Mouse (Mus musculus) limb, embryonic 10.5 days (tissue): ENCODE results near the gene Ilk. TPM values are rescaled to one million over a fixed set of nuclear protein-coding genes. Genes with fewer than 3 reads are reported as not detected.

ENCODE experiments used
- DNase-seq: peaks from one replicate; pipeline ENCODE4 v3.0.0-alpha.2; 2017; ENCODE audit warnings: low spot score
- H3K27ac ChIP-seq: fragments of 300-500 bp; sonication (generic); 2 replicates; pipeline ENCODE4 v1.5.1; 2016; ENCODE audit warnings: mild to moderate bottlenecking
- H3K27me3 ChIP-seq: fragments of 300-500 bp; sonication (generic); 2 replicates; pipeline ENCODE4 v1.6.1; 2016; ENCODE audit warnings: low read depth, mild to moderate bottlenecking; ENCODE audit not compliant: poor library complexity, severe bottlenecking
- H3K36me3 ChIP-seq: fragments of 300-500 bp; sonication (generic); 2 replicates; pipeline ENCODE4 v1.6.1; 2016; ENCODE audit warnings: mild to moderate bottlenecking, moderate library complexity
- H3K4me1 ChIP-seq: fragments of 300-500 bp; sonication (generic); 2 replicates; pipeline ENCODE4 v1.6.1; 2016
- H3K4me3 ChIP-seq: fragments of 300-500 bp; sonication (generic); 2 replicates; pipeline ENCODE4 v1.5.1; 2016; ENCODE audit warnings: mild to moderate bottlenecking, moderate library complexity
- H3K9me3 ChIP-seq: fragments of 300-500 bp; sonication (generic); replicated peaks from 2 replicates; pipeline ENCODE4 v1.6.1; 2016; ENCODE audit warnings: mild to moderate bottlenecking
- WGBS: fragments of 180-500 bp; shearing (Covaris S2); methylation state at CpG from one replicate; pipeline ENCODE4 v1.1.7; 2016; 5-methylcytosine and 5-hydroxymethylcytosine counted together
- polyA plus RNA-seq: library from polyadenylated mRNA; unstranded; fragments of >200 nt; fragmentation: Nextera tagmentation; extraction: Ambion mirVana; gene quantifications from 2 replicates; pipeline ENCODE4 v1.2.1, GENCODE M21; 2016

Gene Ilk
- polyA plus RNA-seq, 1 experiment from 2014 or later = 200 TPM

- Histone ChIP-seq H3K27me3 (no peaks in the 10 kb centered on the region), H3K4me3 (peak overlapping the region; percentile 50), H3K9me3 (no peaks in the 10 kb centered on the region), H3K4me1 (peaks cover 36% of the 10 kb centered on the region), H3K27ac (peak overlapping the region; percentile 93), H3K36me3 (peaks cover 82% of the 10 kb centered on the region)
- WGBS = 76% methylated on average over 1 of the region's 1 CpGs
- no peak for DNase-seq
Observed at GRCm38 (mm10) chr7:105777316-105777715, 40.9 kb downstream of the Ilk start.

GRCm38 (mm10) chr7:105777797-105778552 is 41.6 kb downstream of the Ilk start:
- Histone ChIP-seq H3K36me3 (peaks cover 82% of the 10 kb centered on the region), H3K4me3 (peak overlapping the region; percentile 50), H3K9me3 (no peaks in the 10 kb centered on the region), H3K4me1 (peaks cover 36% of the 10 kb centered on the region), H3K27me3 (no peaks in the 10 kb centered on the region), H3K27ac (peak overlapping the region; percentile 93)
- WGBS = 19% methylated on average over 13 of the region's 13 CpGs
- DNase-seq = peak; percentile 92

GRCm38 (mm10) chr7:105778553-105779265 is 42.3 kb downstream of the Ilk start:
- WGBS = 24% methylated on average over 4 of the region's 4 CpGs
- Histone ChIP-seq H3K4me3 (peak overlapping the region; percentile 50), H3K27me3 (no peaks in the 10 kb centered on the region), H3K36me3 (peaks cover 82% of the 10 kb centered on the region), H3K4me1 (peaks cover 40% of the 10 kb centered on the region), H3K27ac (peak overlapping the region; percentile 93), H3K9me3 (no peaks in the 10 kb centered on the region)
- DNase-seq = no peak

- no peak for DNase-seq
- H3K27me3 ChIP-seq = no peaks in the 10 kb centered on the region
- WGBS = 57% methylated on average over 4 of the region's 4 CpGs
- no peaks in the 10 kb centered on the region for H3K9me3 ChIP-seq
- H3K27ac ChIP-seq = no peak overlapping the region
- no peak overlapping the region; the same call in 1 of the 2 replicates for H3K4me3 ChIP-seq
- H3K36me3 ChIP-seq = peaks cover 73% of the 10 kb centered on the region
- H3K4me1 ChIP-seq = peaks cover 56% of the 10 kb centered on the region
Observed at GRCm38 (mm10) chr7:105783861-105784260, 47.5 kb downstream of the Ilk start.

- 26% methylated on average over 4 of the region's 4 CpGs for WGBS
- H3K4me3 ChIP-seq = peak overlapping the region; percentile 98; the same call in 1 of the 2 replicates
- H3K27me3 ChIP-seq = no peaks in the 10 kb centered on the region
- H3K4me1 ChIP-seq = peaks cover 49% of the 10 kb centered on the region
- H3K27ac ChIP-seq = no peak overlapping the region
- no peaks in the 10 kb centered on the region for H3K9me3 ChIP-seq
- DNase-seq = no peak
- peaks cover 66% of the 10 kb centered on the region for H3K36me3 ChIP-seq
Observed at GRCm38 (mm10) chr7:105784556-105784955, 48.2 kb downstream of the Ilk start.

GRCm38 (mm10) chr7:105786506-105787284 is 50.3 kb downstream of the Ilk start:
- Histone ChIP-seq H3K27me3 (no peaks in the 10 kb centered on the region), H3K4me1 (peaks cover 45% of the 10 kb centered on the region), H3K36me3 (peaks cover 44% of the 10 kb centered on the region), H3K9me3 (no peaks in the 10 kb centered on the region), H3K4me3 (peak overlapping the region; percentile 98), H3K27ac (peak overlapping the region; percentile 99)
- 5% methylated on average over 19 of the region's 20 CpGs for WGBS
- DNase-seq = peak; percentile 67

GRCm38 (mm10) chr7:105787285-105788140 is 51.1 kb downstream of the Ilk start, which contains the start of gene Dchs1:
Gene Dchs1, minus strand, starts transcription at chr7:105787654.
- DNase-seq = peak; percentile 81
- H3K27me3 ChIP-seq = no peaks in the 10 kb centered on the region
- peaks cover 45% of the 10 kb centered on the region for H3K4me1 ChIP-seq
- peak within 1 kb of the TSS; percentile 99 for H3K27ac ChIP-seq
- peaks cover 36% of the 10 kb centered on the region for H3K36me3 ChIP-seq
- WGBS = 1% methylated on average over 84 of the region's 97 CpGs
- H3K9me3 ChIP-seq = no peaks in the 10 kb centered on the region
- peak within 1 kb of the TSS; percentile 98 for H3K4me3 ChIP-seq

- peaks cover 16% of the 10 kb centered on the region for H3K4me1 ChIP-seq
- no peak overlapping the region for H3K4me3 ChIP-seq
- WGBS = 91% methylated on average over 1 of the region's 1 CpGs
- DNase-seq = no peak
- no peaks in the 10 kb centered on the region for H3K36me3 ChIP-seq
- no peaks in the 10 kb centered on the region for H3K27me3 ChIP-seq
- H3K27ac ChIP-seq = no peak overlapping the region
- no peaks in the 10 kb centered on the region for H3K9me3 ChIP-seq
Observed at GRCm38 (mm10) chr7:105791147-105791546, 54.8 kb downstream of the Ilk start.

Other genes with a start within 250 kb of the Ilk start
- 26.1 and 31.9 TPM in 2 replicates for gene Smpd1, start 182.2 kb upstream of the Ilk start, polyA plus RNA-seq
- 76.9 and 81.9 TPM in 2 replicates for gene Apbb1, start 154.9 kb upstream of the Ilk start, polyA plus RNA-seq
- gene Hpx, start 136.5 kb upstream of the Ilk start, polyA plus RNA-seq = 0.48 TPM in 1 of 2 replicates, not detected in the other
- 24.5 and 31.2 TPM in 2 replicates for gene Trim3, start 103.0 kb upstream of the Ilk start, polyA plus RNA-seq
- gene Timm10b, start 96.5 kb upstream of the Ilk start, polyA plus RNA-seq = 173 and 196 TPM in 2 replicates
- gene Arfip2, start 96.2 kb upstream of the Ilk start, polyA plus RNA-seq = 60.0 and 67.4 TPM in 2 replicates
- gene Gm45799, start 96.0 kb upstream of the Ilk start, polyA plus RNA-seq = 14.0 and 17.1 TPM in 2 replicates
- gene Dnhd1, start 85.8 kb upstream of the Ilk start, polyA plus RNA-seq = 0.31 and 1.1 TPM in 2 replicates
- gene Rrp8, start 793 bp downstream of the Ilk start, polyA plus RNA-seq = 44.1 and 54.1 TPM in 2 replicates
- 165 and 180 TPM in 2 replicates for gene Taf10, start 7.8 kb downstream of the Ilk start, polyA plus RNA-seq
- gene Tpp1, start 15.6 kb downstream of the Ilk start, polyA plus RNA-seq = 39.8 and 40.5 TPM in 2 replicates
- gene Dchs1, start 51.1 kb downstream of the Ilk start, polyA plus RNA-seq = 17.3 and 21.2 TPM in 2 replicates
- 332 and 378 TPM in 2 replicates for gene Mrpl17, start 74.5 kb downstream of the Ilk start, polyA plus RNA-seq
- gene Gm4070, start 217.4 kb downstream of the Ilk start, polyA plus RNA-seq = 0.04 TPM in 1 of 2 replicates, not detected in the other